Mouse (Mus musculus) limb, embryonic 14.5 days (tissue): ENCODE measurements around the gene Arid5b. TPM values are rescaled to one million over a fixed set of nuclear protein-coding genes. Genes with fewer than 3 reads are reported as not detected.

Experiments
- ATAC-seq: fragments of 200-750 bp; cut with Nextera tagmentation; 2 replicates; pipeline ENCODE4 v1.8.0; 2017; ENCODE audit warnings: low read depth, moderate number of reproducible peaks, moderate TSS enrichment; ENCODE audit not compliant: low FRiP score
- DNase-seq: peaks from one replicate; pipeline ENCODE4 v3.0.0-alpha.2; 2015; ENCODE audit warnings: low spot score
- H3K27ac ChIP-seq: fragments of 300-500 bp; sonication (generic); replicated peaks from 2 replicates; pipeline ENCODE4 v1.5.1; 2014; ENCODE audit warnings: low read depth, mild to moderate bottlenecking, low read length, moderate library complexity, mixed read lengths
- H3K27me3 ChIP-seq: fragments of 300-500 bp; sonication (generic); 2 replicates; pipeline ENCODE4 v1.6.1; 2014; ENCODE audit warnings: low read length, mixed read lengths; ENCODE audit not compliant: control insufficient read depth, insufficient read depth
- H3K36me3 ChIP-seq: fragments of 300-500 bp; sonication (generic); 2 replicates; pipeline ENCODE4 v1.6.1; 2014; ENCODE audit warnings: mild to moderate bottlenecking, low read length, moderate library complexity, mixed read lengths; ENCODE audit not compliant: control insufficient read depth, insufficient read depth
- H3K4me1 ChIP-seq: fragments of 300-500 bp; sonication (generic); 2 replicates; pipeline ENCODE4 v1.6.1; 2014; ENCODE audit warnings: antibody characterized with exemption, low read length, mixed read lengths; ENCODE audit not compliant: control insufficient read depth, insufficient read depth
- H3K4me2 ChIP-seq: fragments of 300-500 bp; sonication (generic); replicated peaks from 2 replicates; pipeline ENCODE4 v1.6.1; 2014; ENCODE audit warnings: low read depth, mild to moderate bottlenecking, low read length, moderate library complexity; ENCODE audit not compliant: severe bottlenecking
- H3K4me3 ChIP-seq: fragments of 300-500 bp; sonication (generic); replicated peaks from 2 replicates; pipeline ENCODE4 v1.5.1; 2014; ENCODE audit warnings: low read length
- H3K9ac ChIP-seq: fragments of 300-500 bp; sonication (generic); 2 replicates; pipeline ENCODE4 v1.6.1; 2014; ENCODE audit warnings: mild to moderate bottlenecking, low read depth, low read length, moderate library complexity; ENCODE audit not compliant: severe bottlenecking
- H3K9me3 ChIP-seq: fragments of 300-500 bp; sonication (generic); 2 replicates; pipeline ENCODE4 v1.6.1; 2016; ENCODE audit warnings: low read length; ENCODE audit not compliant: control insufficient read depth
- POLR2A ChIP-seq: fragments of 200-500 bp; IDR thresholded peaks from 2 replicates; pipeline ENCODE4 v1.8.0; 2012; ENCODE audit warnings: inconsistent platforms, mild to moderate bottlenecking, moderate library complexity, borderline replicate concordance; ENCODE audit not compliant: insufficient read depth, insufficient read length; ENCODE audit errors: extremely low read depth
- WGBS: fragments of 180-500 bp; shearing (Covaris S2); extraction: QIAGEN DNeasy Blood & Tissue Kit; methylation state at CpG from one replicate; pipeline ENCODE4 v1.1.7; 2014; 5-methylcytosine and 5-hydroxymethylcytosine counted together
- polyA plus RNA-seq, 2 experiments: library from polyadenylated mRNA; depleted of rRNA in 1 of 2; stranded (reverse) in 1 of 2; unstranded in 1 of 2; fragments of >200 nt; fragmentation: Nextera tagmentation in 1 of 2; extraction: Ambion mirVana in 1 of 2; gene quantifications; 2 replicates each; pipeline versions ENCODE4 v1.2.1 to v1.2.3; 2012 to 2014

The Arid5b gene
- polyA plus RNA-seq, 2 experiments, result 14.1 to 41.0 TPM

DNA sequence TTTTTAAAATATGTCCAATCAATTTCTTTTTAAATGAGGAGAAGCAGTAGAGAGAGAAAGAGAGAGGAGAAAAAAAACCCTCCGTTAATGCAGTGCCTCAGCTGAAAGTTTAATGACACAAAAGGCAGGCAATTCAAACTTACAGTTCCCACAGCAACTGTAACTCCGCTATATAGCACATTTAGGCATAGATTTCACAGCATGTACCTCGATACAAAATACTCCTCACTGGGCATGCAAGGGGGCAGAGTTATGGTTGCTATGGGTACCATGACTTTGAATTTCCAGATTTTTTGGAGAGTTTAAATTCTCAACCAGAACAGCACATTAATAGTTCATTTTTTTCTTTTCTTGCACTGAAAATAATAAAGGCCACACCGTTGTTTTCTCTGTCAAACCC is 10.9 kb upstream of the Arid5b start:
- DNase-seq, result no peak
- H3K27me3 ChIP-seq, result no peaks in the 10 kb centered on the region
- H3K27ac ChIP-seq, result no peak overlapping the region
- no peak for TF ChIP-seq POLR2A
- no peak overlapping the region for H3K4me2 ChIP-seq
- H3K4me3 ChIP-seq, result no peak overlapping the region
- 0 out of 2 replicates have a peak, but pooled peaks cover 3% of the 10 kb centered on the region for H3K9me3 ChIP-seq
- H3K36me3 ChIP-seq, result no peaks in the 10 kb centered on the region
- no peaks in the 10 kb centered on the region for H3K4me1 ChIP-seq
- ATAC-seq, result no peak; the same call in 1 of the 2 replicates
- 43% methylated on average over 4 of the region's 4 CpGs for WGBS
- no peak overlapping the region for H3K9ac ChIP-seq

DNA sequence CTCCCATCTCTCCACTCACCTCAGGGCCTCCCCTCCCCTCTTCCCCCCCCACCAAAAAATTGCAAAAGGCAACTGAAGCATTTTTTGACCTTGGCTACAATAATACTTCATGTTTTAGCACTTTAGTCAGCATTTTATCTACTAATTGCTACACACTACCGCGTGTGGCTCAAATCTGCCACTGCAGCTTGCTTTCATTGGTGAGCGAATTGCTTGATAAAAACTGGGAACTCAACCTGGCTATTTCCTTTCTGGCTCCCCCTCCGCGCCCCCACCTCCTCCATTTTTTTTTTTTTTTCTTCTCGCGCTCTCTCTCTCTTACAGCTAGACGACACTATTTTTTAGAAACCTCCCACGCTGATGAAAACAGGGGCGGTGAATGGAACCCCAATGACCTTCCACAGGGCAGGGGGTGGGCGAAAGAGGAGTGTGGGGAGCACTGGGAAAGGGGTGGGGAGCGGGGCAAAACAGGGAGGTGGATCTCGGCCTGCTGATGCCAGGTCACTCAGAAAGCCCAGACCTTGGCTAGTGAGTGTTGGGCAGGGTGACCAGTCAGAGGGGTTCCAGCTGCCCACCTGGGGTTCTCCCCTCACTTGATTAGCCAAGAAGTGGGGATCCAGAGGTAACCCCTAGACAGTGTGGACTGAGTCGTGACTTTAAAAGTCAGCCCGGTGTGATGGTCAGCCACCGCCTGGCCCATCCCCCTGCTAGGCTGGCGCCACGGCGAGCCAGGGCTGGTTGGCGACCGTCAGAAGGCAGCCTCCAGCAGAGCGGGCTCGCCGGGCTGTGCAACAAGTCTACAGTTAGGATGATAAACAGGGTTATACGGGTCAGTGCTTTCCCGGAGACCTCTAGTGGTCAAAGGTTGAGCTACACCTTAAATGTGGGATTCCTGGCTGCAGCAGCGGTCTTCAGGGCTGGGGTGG is 4.2 kb upstream of the Arid5b start:
- Histone ChIP-seq H3K36me3 (no peaks in the 10 kb centered on the region), H3K4me3 (peak overlapping the region; percentile 42), H3K4me1 (peaks cover 16% of the 10 kb centered on the region), H3K4me2 (peak overlapping the region; percentile 98), H3K27me3 (no peaks in the 10 kb centered on the region), H3K9me3 (no peaks in the 10 kb centered on the region), H3K9ac (peak overlapping the region; percentile 56), H3K27ac (0 out of 2 replicates have a peak overlapping the region, but pooled peaks have one; percentile 5)
- ATAC-seq (peak; percentile 72), DNase-seq (peak; percentile 87)
- no peak for TF ChIP-seq POLR2A
- 2% methylated on average over 27 of the region's 27 CpGs for WGBS

DNA sequence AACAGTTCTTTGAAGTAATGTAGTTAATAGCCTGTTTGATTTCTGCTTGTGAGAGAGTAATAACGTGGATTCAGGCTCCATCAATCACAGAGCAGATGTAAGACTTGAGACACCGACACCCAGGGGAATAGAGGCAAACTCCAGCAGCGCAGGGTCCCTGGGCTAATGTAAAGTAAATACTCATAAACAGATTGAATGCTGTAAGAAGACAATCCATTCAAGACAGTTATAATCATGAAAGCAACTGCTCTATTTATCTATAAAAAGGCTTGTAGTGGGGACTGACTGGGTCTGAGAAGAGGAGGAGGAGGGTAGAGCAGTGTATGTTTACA is 3.2 kb upstream of the Arid5b start:
- H3K36me3 ChIP-seq, result no peaks in the 10 kb centered on the region
- DNase-seq (no peak), ATAC-seq (no peak)
- no peak overlapping the region for H3K9ac ChIP-seq
- peaks cover 16% of the 10 kb centered on the region for H3K4me1 ChIP-seq
- H3K27me3 ChIP-seq, result no peaks in the 10 kb centered on the region
- H3K4me2 ChIP-seq, result no peak overlapping the region
- no peak overlapping the region for H3K27ac ChIP-seq
- H3K4me3 ChIP-seq, result no peak overlapping the region
- WGBS, result 14% methylated on average over 3 of the region's 3 CpGs
- no peak for TF ChIP-seq POLR2A
- no peaks in the 10 kb centered on the region for H3K9me3 ChIP-seq

DNA sequence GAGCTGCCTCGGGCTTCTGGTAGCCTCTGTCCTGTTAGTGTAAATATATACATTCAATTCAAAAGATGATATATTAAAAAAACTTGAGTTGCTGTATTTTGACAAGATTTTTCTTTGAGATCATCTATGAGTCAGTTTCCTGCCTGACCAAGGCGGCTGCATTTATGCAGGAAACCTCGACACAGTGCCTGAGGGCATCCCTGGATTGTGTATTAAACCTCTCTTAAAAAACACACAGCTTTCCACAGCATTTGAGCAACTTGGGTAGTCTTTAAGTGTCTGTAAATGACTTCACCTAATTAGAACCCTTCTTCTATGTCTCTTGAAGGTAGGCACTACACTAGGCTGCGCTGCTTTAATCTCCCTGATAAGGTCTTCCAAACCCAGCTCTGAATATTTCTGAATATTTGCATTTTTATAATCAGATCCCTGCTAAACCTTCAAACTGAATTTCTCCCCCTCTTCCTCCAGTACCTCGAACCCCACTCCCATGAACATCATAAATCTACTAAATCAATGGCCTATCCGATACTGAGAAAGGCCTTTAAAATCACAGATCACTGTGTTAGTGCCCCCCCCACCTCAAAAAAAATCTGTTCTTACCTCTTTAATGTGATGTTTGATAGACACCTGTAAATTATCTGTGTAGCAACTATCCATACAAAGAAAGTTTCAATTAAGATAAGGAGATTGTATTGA is 2.7 kb upstream of the Arid5b start:
- Histone ChIP-seq H3K36me3 (no peaks in the 10 kb centered on the region), H3K9me3 (no peaks in the 10 kb centered on the region), H3K27me3 (no peaks in the 10 kb centered on the region), H3K9ac (no peak overlapping the region), H3K4me2 (no peak overlapping the region), H3K4me1 (peaks cover 16% of the 10 kb centered on the region), H3K27ac (no peak overlapping the region), H3K4me3 (no peak overlapping the region)
- no peak for TF ChIP-seq POLR2A
- WGBS, result 21% methylated on average over 6 of the region's 6 CpGs
- ATAC-seq (no peak), DNase-seq (no peak)
